Mouse (Mus musculus) intestine, postnatal 0 days (tissue): ENCODE measurements around the gene Tk1. TPM values are rescaled to one million over a fixed set of nuclear protein-coding genes. Genes with fewer than 3 reads are reported as not detected.

Experiments used
- ATAC-seq: fragments of 200-750 bp; cut with Nextera tagmentation; 2 replicates; pipeline ENCODE4 v1.8.0; 2017; ENCODE audit warnings: mild to moderate bottlenecking, moderate TSS enrichment, moderate library complexity
- H3K27ac ChIP-seq: fragments of 300-500 bp; sonication (generic); 2 replicates; pipeline ENCODE4 v1.5.1; 2014; ENCODE audit warnings: mild to moderate bottlenecking, low read depth, low read length, moderate library complexity
- H3K27me3 ChIP-seq: fragments of 300-500 bp; sonication (generic); replicated peaks from 2 replicates; pipeline ENCODE4 v1.6.1; 2014; ENCODE audit warnings: low read length, mixed read lengths; ENCODE audit not compliant: control insufficient read depth, insufficient read depth
- H3K36me3 ChIP-seq: fragments of 300-500 bp; sonication (generic); 2 replicates; pipeline ENCODE4 v1.6.1; 2014; ENCODE audit warnings: mild to moderate bottlenecking, moderate library complexity; ENCODE audit not compliant: control insufficient read depth, insufficient read depth
- H3K4me1 ChIP-seq: fragments of 300-500 bp; sonication (generic); replicated peaks from 2 replicates; pipeline ENCODE4 v1.6.1; 2014; ENCODE audit warnings: antibody characterized with exemption, low read length, mixed read lengths; ENCODE audit not compliant: control insufficient read depth, insufficient read depth
- H3K4me2 ChIP-seq: fragments of 300-500 bp; sonication (generic); replicated peaks from 2 replicates; pipeline ENCODE4 v1.6.1; 2014; ENCODE audit warnings: low read depth, mild to moderate bottlenecking, moderate library complexity
- H3K4me3 ChIP-seq: fragments of 300-500 bp; sonication (generic); 2 replicates; pipeline ENCODE4 v1.5.1; 2014; ENCODE audit warnings: low read depth, low read length
- H3K9ac ChIP-seq: fragments of 300-500 bp; sonication (generic); 2 replicates; pipeline ENCODE4 v1.6.1; 2014; ENCODE audit warnings: mild to moderate bottlenecking, low read depth, low read length
- H3K9me3 ChIP-seq: fragments of 300-500 bp; sonication (generic); 2 replicates; pipeline ENCODE4 v1.6.1; 2016; ENCODE audit warnings: mixed run types; ENCODE audit not compliant: control insufficient read depth
- CTCF ChIP-seq: sonication (generic); IDR thresholded peaks from 2 replicates; pipeline ENCODE4 v1.5.1; 2016; ENCODE audit warnings: low read depth, mild to moderate bottlenecking, control low read depth, antibody characterized with exemption, moderate library complexity
- WGBS: fragments of 180-500 bp; shearing (Covaris S2); extraction: QIAGEN DNeasy Blood & Tissue Kit; methylation state at CpG from one replicate; pipeline ENCODE4 v1.1.7; 2014; 5-methylcytosine and 5-hydroxymethylcytosine counted together
- polyA plus RNA-seq: library from polyadenylated mRNA; unstranded; fragments of >200 nt; fragmentation: Nextera tagmentation; extraction: Ambion mirVana; gene quantifications from 2 replicates; pipeline ENCODE4 v1.2.1, GENCODE M21; 2015

Tk1 gene
- polyA plus RNA-seq, 1 experiment from 2014 or later, result 44.8 TPM

DNA sequence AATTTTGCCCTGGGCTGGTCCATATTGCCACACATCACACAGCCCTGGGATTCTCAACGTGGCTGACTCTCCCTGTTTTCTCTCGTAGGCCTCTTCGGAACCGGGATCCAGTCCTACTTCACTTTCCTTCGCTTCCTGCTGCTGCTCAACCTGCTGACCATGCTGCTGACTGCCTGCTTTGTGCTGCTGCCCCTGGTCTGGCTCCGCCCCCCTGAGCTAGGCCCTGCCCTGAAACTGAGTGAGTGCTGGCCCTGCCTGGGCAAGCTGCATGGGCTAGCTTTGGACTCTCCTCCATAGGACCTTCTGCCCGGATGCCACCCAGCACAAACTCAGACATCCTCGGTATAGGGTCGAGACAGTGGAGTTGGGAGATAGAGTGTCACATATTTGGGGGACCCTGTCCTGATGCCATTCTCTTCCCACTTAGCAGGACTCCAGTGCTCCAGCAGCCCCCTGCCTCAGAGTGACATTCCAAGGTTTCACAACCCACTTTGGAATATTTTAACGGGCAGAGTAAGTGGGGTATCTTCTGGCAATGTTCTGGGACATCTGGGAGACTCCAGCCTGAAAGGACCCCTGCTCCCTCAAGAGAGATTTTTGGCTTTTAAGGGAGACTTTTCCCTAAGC, 42.1 kb downstream of the Tk1 start:
- Histone ChIP-seq H3K9ac (no peak overlapping the region), H3K4me1 (peaks cover 14% of the 10 kb centered on the region; the same call in 1 of the 2 replicates), H3K4me2 (peak overlapping the region; percentile 95), H3K9me3 (no peaks in the 10 kb centered on the region), H3K4me3 (0 out of 2 replicates have a peak overlapping the region, but pooled peaks have one; percentile 17), H3K36me3 (no peaks in the 10 kb centered on the region), H3K27ac (no peak overlapping the region), H3K27me3 (no peaks in the 10 kb centered on the region)
- WGBS, result 48% methylated on average over 10 of the region's 10 CpGs
- ATAC-seq, result no peak
- no peak for TF ChIP-seq CTCF

DNA sequence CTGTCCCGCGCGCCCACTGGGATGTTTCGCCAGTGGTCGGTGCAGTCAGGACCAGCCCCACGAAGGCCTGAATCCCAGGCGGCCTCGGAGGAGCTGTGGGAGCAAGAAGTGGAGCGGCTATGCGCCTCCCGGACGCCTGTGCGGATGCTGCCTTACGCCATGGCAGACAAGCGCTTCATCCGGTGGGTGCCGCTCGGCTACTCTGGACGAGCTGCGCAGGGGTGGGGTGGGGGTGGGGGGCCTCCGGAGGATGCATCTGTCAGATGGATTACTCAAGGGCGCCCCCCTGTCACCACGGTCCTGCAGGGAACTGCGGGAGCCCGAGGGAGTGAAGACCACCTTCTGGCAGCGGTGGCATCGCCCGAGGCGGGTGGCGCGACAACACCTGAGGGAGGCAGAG, 42.8 kb downstream of the Tk1 start:
- Histone ChIP-seq H3K9ac (no peak overlapping the region), H3K4me3 (0 out of 2 replicates have a peak overlapping the region, but pooled peaks have one; percentile 17), H3K4me2 (peak overlapping the region; percentile 95), H3K27me3 (no peaks in the 10 kb centered on the region), H3K9me3 (no peaks in the 10 kb centered on the region), H3K4me1 (peaks cover 17% of the 10 kb centered on the region; the same call in 1 of the 2 replicates), H3K27ac (no peak overlapping the region; the same call in 1 of the 2 replicates), H3K36me3 (peaks cover 2% of the 10 kb centered on the region; the same call in 1 of the 2 replicates)
- WGBS, result 19% methylated on average over 31 of the region's 31 CpGs
- ATAC-seq, result no peak
- peak; percentile 65 for TF ChIP-seq CTCF

DNA sequence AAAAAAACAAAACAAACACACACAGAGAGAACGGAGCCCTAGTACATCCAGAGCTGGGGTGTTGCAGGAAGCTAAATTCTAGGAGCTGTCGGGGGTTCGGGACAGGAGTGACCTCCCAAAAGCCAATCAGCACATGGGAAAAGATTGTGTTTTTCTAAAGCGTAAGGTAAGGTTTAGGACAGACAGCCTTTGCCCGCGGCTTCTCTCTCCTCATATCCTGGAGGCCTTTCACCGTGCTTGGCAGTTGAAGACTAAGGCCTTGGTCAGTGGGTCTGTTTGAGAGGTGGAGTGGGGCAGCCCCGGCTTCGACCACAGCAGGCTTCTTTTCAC, 43.2 kb downstream of the Tk1 start:
- no peak overlapping the region; the same call in 1 of the 2 replicates for H3K27ac ChIP-seq
- H3K9me3 ChIP-seq, result no peaks in the 10 kb centered on the region
- no peak overlapping the region for H3K9ac ChIP-seq
- peaks cover 17% of the 10 kb centered on the region; the same call in 1 of the 2 replicates for H3K4me1 ChIP-seq
- H3K4me3 ChIP-seq, result 0 out of 2 replicates have a peak overlapping the region, but pooled peaks have one; percentile 17
- peak overlapping the region; percentile 95 for H3K4me2 ChIP-seq
- H3K27me3 ChIP-seq, result no peaks in the 10 kb centered on the region
- peaks cover 6% of the 10 kb centered on the region; the same call in 1 of the 2 replicates for H3K36me3 ChIP-seq
- ATAC-seq, result no peak
- 67% methylated on average over 9 of the region's 9 CpGs for WGBS
- no peak for TF ChIP-seq CTCF

DNA sequence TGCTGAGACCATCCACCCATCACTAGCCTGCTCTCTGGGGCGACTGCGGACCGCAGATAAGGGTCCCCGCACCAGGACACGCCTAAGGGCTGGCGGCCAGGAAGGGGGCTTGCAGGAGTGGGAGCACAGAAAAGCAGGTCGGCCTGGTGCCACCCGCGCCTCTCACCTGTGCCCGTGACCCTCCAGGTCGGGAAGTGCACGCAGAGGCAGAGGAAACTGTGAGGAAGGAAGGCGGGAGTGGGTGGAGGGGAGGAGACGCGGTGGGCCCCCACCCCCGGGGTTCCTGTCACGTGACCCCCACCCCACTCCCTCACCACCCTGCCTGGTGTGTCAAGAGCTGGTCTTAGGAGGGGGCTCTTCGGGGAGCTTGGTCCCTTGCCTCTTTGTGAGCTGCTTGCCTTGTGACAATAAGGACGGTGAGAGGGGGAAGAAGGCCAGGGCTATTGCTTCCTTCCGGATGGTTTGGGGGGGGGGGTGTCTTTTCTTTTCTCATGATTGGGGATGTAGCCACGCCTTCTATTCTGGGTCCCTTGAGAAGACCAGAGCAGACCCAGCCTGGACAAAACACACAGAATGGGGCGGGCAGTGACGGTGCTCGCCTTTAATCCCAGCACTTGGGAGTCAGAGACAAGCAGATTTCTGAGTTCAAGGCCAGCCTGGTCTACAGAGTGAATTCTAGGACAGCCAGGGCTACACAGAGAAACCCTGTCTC, 43.7 kb downstream of the Tk1 start, which contains the start of the genes Tmc8 and Tmc6:
Tmc8 (plus strand) TSS at position 84 of the 712 bp plus-strand sequence.
Tmc6 (minus strand) TSS at position 206 of the 712 bp plus-strand sequence.
- 57% methylated on average over 23 of the region's 24 CpGs for WGBS
- H3K4me3 ChIP-seq, result peak within 1 kb of the TSS; percentile 55

DNA sequence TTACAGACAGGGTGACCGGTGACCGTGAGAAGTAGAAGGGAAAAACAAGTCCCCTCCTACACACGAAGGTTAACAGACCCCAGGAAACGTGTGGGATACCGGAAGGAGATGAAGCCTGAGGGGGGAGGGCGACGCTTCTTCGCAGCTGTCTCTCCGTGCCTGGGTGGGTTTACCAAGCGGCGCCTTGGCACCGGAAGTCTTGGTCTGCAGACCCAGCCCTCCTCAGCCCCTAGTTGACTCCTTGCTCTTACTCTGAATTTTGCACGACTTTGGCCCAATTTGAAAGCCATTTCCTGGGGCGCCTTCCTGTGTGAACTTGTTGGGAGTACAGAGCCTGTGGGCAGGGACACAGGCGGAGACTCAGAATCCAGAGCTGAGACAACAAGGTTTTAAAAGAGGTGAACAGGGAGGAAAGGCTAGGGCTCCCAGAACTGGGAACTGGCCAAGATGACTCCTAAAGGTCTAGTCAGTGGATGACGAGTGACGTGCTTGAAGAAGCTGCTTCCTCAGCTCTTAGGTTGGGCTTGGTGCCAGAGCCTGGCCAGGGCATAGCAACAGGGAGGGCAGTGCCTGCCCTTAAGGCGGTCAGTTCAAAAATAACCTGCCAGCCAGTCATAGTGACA, 44.6 kb downstream of the Tk1 start:
- no peaks in the 10 kb centered on the region for H3K9me3 ChIP-seq
- H3K9ac ChIP-seq, result no peak overlapping the region
- peak overlapping the region; percentile 55; the same call in 1 of the 2 replicates for H3K4me3 ChIP-seq
- H3K4me1 ChIP-seq, result peaks cover 17% of the 10 kb centered on the region; the same call in 1 of the 2 replicates
- TF ChIP-seq CTCF, result no peak
- H3K4me2 ChIP-seq, result peak overlapping the region; percentile 95
- peak overlapping the region; percentile 94 for H3K27ac ChIP-seq
- WGBS, result 23% methylated on average over 18 of the region's 18 CpGs
- peaks cover 14% of the 10 kb centered on the region; the same call in 1 of the 2 replicates for H3K36me3 ChIP-seq
- no peaks in the 10 kb centered on the region for H3K27me3 ChIP-seq
- ATAC-seq, result no peak

More for the DNA sequence above, 43.7 kb downstream of the Tk1 start, which contains the start of the genes Tmc8 and Tmc6:
- no peak for TF ChIP-seq CTCF
- no peak for ATAC-seq
- Histone ChIP-seq H3K36me3 (peaks cover 12% of the 10 kb centered on the region; the same call in 1 of the 2 replicates), H3K27me3 (no peaks in the 10 kb centered on the region), H3K27ac (peak within 1 kb of the TSS; percentile 94), H3K4me1 (peaks cover 17% of the 10 kb centered on the region; the same call in 1 of the 2 replicates), H3K9ac (no peak within 1 kb of the TSS), H3K4me2 (peak within 1 kb of the TSS; percentile 95), H3K9me3 (no peaks in the 10 kb centered on the region)
